Mouse (Mus musculus) cerebellum, postnatal 10 days (tissue): ENCODE results near the gene Gabrq.

Experiments
- DNase-seq, 2 experiments: peaks; one replicate each; pipeline ENCODE4 v3.0.0; 2021; ENCODE audit warnings: mixed read lengths in 2 of 2

Gene Gabrq

DNA sequence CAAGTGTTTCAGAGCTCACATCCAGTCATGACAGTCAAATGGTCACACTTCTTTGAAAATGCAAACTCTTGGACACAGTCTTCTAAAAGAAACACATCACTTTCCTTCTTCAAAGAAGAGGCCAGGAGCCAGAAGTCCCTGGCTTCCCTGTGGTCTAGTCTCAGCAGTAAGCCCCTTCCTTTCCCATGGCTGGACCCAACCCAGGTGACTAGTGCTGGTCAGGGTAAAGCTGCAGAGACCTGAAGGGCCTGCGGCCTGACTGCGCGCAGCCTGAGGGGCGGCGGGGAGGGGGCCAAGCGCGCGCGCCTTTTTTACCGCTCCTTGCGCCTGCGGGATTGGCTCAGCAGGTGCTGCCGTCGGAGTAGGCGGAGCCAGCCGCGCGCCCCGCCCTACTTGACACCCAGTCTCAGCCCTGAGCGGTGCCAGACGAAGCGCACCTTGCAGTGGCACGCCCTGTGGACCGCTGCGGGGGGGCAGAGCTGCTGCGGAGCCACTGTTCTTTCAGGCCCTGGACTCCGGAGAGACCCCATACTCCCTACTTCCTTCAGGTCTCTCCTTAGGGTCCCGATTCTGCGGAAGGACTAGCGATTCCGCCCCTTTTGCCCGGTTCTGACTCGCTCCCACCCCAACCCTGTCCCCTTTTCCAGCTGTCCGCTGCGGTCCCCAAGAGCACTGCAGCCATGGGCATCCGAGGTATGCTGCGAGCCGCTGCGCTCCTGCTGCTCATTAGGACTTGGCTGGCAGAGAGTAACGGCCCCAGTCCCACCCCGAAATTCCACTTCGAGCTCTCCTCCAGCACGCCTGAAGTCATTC lies at the start of gene Gabrq:
Gabrq (plus strand) TSS at position 403 of the 813 bp plus-strand sequence.
- peak; percentile 27 to 47 for DNase-seq

DNA sequence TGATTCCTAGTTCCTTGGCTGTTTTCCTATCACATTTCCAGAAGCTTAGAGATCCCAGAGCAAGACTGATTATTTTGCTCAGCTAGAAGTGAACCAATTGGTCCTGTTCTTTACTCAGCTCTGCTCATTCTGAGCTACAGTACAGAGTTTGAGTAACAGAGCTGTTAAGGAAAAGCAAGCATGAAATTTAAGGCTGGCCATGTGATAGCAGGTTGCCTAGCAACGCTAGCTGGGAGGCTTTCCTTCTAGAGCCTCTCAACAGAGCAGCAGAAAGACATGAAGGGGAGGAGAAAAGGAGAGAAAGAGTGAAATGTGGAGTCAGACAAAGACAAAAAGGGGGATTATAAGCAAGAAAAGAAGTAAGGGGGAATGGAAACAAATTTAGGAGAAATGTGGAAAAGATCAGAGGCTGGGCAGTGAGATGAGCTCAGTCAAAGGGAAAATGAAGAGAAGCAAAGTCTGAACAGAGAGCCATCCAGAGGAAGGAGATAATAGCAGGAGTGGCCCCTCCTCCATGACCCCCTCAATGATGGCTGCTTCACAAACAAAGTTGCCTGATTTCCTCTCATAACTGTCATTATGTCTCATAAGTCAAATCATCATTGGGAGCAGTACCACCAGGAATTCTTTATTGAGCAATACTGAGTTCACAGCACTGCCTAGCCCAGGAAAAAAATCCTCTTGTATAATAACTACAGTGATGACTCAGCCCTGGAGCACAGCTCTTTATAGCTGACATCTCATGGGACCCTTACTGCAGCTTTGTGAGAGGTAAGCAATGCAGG lies 36.0 kb upstream of the Gabrq start:
- peak; percentile 3 to 19 for DNase-seq

DNA sequence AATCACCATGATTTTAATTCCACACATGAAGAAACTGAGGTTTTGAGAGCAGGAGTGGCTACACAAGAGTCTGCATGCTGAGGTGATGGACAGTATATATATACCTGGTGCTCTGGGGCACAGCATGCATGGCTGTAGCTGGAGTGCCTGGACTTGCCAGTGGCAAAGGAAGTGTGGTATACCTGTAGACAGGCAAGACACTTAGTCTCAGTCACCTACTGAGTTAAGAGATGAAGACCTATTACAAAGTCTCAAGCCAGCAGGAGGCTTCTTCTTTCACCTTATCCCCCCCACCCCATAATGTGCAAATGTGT lies 35.5 kb upstream of the Gabrq start:
- DNase-seq, result no peak

DNA sequence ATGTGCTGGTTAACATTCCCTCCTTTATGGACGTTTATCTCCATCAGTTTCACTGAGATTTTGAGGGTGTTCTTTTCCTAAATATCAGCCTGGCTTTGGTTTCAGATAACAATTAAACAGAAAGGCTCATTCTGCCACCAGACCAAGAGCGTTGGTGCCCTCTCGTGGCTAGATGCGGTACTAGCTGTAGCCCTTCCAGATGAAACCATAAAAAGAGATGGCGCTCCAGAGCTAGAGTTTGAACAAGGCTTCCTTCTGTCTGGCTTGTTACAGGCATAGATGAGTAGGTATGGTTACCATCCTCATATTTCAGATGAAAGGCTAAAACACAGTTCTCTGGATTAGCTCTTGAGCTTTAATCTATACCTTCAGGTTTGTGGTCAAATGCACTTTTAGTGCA lies 5.4 kb upstream of the Gabrq start:
- DNase-seq, result peak; percentile 86 to 88

DNA sequence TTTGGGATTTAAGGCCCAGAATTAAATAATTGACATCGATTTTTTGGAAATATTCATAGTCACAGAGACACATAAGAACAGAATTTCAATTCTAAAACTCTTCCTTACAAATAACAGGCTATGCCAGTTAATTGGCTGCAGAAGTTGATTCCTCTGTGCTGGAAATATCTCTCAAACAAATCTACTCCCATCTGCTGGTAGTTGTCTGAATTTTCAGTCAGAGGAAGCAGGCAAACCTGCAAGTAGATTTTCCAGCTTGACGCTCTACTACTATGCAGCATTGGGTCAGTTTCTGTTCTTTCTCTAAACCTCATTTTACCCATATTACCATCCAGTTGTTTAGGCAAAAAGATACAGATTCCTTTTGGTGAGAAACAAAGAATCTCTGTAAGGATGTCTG lies 1.7 kb upstream of the Gabrq start:
- no peak for DNase-seq

DNA sequence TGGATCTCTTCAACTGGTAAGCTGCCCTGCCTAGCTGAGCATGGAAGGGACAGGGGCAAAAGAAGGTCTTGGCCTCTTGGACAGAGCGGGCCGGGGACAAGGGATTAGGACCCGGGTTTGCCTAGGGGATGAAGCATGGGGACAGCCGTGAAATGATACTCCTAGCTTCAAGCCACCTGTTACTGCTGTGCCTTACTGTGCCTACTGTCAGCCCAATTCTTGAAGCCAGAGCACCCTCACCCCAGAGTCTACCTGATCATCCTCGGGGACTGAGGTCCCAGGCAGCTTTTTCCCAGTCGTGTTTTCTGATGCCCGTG lies 569 bp downstream of the Gabrq start:
- DNase-seq, result peak; percentile 2
